Mouse (Mus musculus): Measurements from ENCODE around the gene Rprml.

Rprml gene

GRCm38 (mm10) chr11:103658189-103658588, 8.8 kb downstream of the Rprml start:
- in situ Hi-C loops (cut with MboI; ENCODE audit: unreplicated experiment in 2 of 2) = loop anchor here in 1 of 2 experiments (25.0 kb wide), 1 partner anchor 596 kb away; no protein-coding TSS in a partner anchor

GRCm38 (mm10) chr11:103661863-103662262, 12.5 kb downstream of the Rprml start:
- in situ Hi-C loops (cut with MboI; ENCODE audit: unreplicated experiment in 2 of 2) = loop anchor here in 1 of 2 experiments (25.0 kb wide), 1 partner anchor 600 kb away; no protein-coding TSS in a partner anchor

DNA sequence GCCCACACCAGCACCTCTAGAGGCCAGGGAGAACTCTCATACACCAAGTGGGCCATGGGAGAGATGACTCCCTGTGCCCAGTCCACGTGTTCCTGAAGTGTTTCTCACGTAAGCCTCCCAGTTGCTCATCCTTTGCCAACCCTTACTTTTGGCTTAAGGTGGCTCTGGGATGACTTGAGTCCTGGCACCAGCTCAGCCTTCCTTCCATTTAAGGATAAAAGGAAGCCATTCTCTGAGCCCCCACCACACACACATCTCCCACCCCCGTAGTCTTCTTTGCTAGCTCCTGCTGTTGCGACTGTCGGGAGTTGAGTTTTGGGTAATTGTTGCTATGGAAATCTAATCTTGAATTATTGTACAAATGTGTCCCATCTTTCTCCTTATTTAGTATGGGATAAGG, 13.2 kb downstream of the Rprml start:
- in situ Hi-C loops (cut with MboI; ENCODE audit: unreplicated experiment in 2 of 2) = loop anchor here in 1 of 2 experiments (25.0 kb wide), 1 partner anchor 600 kb away; no protein-coding TSS in a partner anchor

- in situ Hi-C loops (cut with MboI; ENCODE audit: unreplicated experiment in 2 of 2) = loop anchor here in 1 of 2 experiments (25.0 kb wide), 1 partner anchor 601 kb away; no protein-coding TSS in a partner anchor
Observed at GRCm38 (mm10) chr11:103663119-103663518, 13.7 kb downstream of the Rprml start.

DNA sequence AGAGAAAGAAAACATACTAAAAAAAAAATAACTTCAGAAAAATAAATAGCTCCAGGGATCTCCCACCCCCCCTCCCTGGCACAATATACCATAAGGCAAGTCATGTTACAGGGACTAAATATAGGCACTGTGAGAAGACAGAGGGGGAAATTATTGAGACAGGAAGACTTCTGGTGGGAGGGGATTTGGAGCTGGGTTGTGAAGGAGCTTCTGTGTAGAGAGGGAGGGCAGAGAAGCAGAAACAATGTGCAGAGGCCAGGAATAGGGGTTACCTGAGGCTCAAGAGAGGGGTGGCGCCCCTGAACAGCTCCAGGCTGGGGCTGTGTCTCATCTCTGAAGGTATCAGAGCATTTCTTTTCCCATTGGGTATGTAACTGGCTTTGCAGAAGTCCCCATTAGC, 16.3 kb downstream of the Rprml start:
- in situ Hi-C loops (cut with MboI; ENCODE audit: unreplicated experiment in 2 of 2) = loop anchor here in 1 of 2 experiments (25.0 kb wide), 1 partner anchor 603 kb away; no protein-coding TSS in a partner anchor

DNA sequence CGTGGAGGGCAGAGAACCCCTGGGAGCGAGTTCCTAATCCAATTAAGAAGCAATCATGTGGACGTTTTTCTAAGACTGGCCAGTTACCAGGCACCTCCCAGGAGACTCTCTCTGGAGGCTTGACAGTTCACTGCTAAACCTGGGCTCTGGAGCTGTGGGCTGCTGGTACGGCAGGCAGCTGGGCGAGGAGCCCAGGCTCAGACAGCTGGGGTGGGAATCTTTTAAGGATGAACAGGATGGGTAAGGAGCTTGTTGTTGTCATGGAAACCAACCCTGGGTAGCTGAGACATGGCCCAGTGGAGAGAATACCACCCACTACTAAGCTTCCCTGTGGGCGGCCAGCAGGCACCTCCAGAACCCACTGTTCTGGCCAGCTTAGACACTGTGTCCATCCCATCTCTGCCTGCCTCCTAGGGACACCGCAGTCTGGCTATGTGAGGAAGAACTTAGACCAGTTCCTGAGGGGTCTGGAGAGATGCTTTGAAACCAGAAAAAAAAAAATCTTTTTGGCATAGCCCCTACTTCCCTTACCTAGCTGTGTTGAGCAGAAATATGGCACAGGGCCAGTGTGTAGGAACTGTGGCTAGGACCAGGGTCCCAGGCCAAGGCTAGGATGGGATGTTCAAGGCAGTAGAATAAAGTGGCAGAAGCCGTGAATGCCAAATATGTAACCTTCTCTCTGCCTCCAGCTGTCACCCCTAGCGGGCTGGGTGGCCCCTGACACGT, 17.0 kb downstream of the Rprml start:
- in situ Hi-C loops (cut with MboI; ENCODE audit: unreplicated experiment in 2 of 2) = loop anchor here in 1 of 2 experiments (25.0 kb wide), 1 partner anchor 604 kb away; no protein-coding TSS in a partner anchor

DNA sequence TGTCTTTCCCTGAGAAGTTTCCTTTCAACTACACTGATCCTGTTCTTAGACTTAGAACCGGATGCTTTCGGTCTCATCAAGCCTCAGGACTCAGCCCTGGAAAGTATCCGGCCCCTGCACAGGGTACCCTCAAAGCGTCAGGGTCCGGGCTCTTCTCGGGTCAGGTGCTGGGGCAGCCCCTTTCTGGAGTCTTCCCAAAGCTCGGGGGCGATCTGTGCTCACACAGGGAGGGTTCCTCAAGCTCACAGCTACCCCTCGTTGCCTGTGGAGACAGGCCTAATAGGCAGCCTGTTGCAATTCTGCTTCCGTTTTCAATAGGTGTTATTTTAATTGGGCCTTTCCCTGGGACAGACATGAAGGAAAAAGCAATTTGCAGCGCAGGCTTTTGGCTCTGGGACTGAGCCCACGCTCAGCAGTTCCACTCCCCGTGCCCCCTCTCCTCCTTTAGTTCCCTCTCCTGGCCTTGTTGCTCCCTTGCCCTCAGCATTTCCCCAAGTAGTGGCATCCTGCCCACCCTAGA, 17.6 kb downstream of the Rprml start:
- in situ Hi-C loops (cut with MboI; ENCODE audit: unreplicated experiment in 2 of 2) = loop anchor here in 1 of 2 experiments (25.0 kb wide), 1 partner anchor 605 kb away; no protein-coding TSS in a partner anchor

- in situ Hi-C loops (cut with MboI; ENCODE audit: unreplicated experiment in 2 of 2) = loop anchor here (5.0 to 25.0 kb wide), 2 partner anchors 343 to 563 kb away; partner anchors contain the start of genes Acbd4 (in 1 of the 2), Hexim1 (in 1 of the 2) and Plcd3 (in 1 of the 2)
Observed at GRCm38 (mm10) chr11:103675556-103675955, 26.2 kb downstream of the Rprml start.

GRCm38 (mm10) chr11:103677042-103677441, 27.7 kb downstream of the Rprml start:
- in situ Hi-C loops (cut with MboI; ENCODE audit: unreplicated experiment in 2 of 2) = loop anchor here (5.0 to 25.0 kb wide), 2 partner anchors 345 to 565 kb away; partner anchors contain the start of genes Acbd4 (in 1 of the 2), Hexim1 (in 1 of the 2) and Plcd3 (in 1 of the 2)

- in situ Hi-C loops (cut with MboI; ENCODE audit: unreplicated experiment in 2 of 2) = loop anchor here in 1 of 2 experiments (25.0 kb wide), 1 partner anchor 572 kb away; the partner anchor contains the start of genes Acbd4, Hexim1 and Plcd3
Observed at GRCm38 (mm10) chr11:103683667-103684334, 34.4 kb downstream of the Rprml start.

- in situ Hi-C loops (cut with MboI; ENCODE audit: unreplicated experiment in 2 of 2) = loop anchor here in 1 of 2 experiments (25.0 kb wide), 1 partner anchor 573 kb away; the partner anchor contains the start of genes Acbd4, Hexim1 and Plcd3
Observed at GRCm38 (mm10) chr11:103685261-103685736, 35.9 kb downstream of the Rprml start.

GRCm38 (mm10) chr11:103686706-103687105, 37.3 kb downstream of the Rprml start:
- in situ Hi-C loops (cut with MboI; ENCODE audit: unreplicated experiment in 2 of 2) = loop anchor here in 1 of 2 experiments (25.0 kb wide), 1 partner anchor 574 kb away; the partner anchor contains the start of genes Acbd4, Hexim1 and Plcd3

DNA sequence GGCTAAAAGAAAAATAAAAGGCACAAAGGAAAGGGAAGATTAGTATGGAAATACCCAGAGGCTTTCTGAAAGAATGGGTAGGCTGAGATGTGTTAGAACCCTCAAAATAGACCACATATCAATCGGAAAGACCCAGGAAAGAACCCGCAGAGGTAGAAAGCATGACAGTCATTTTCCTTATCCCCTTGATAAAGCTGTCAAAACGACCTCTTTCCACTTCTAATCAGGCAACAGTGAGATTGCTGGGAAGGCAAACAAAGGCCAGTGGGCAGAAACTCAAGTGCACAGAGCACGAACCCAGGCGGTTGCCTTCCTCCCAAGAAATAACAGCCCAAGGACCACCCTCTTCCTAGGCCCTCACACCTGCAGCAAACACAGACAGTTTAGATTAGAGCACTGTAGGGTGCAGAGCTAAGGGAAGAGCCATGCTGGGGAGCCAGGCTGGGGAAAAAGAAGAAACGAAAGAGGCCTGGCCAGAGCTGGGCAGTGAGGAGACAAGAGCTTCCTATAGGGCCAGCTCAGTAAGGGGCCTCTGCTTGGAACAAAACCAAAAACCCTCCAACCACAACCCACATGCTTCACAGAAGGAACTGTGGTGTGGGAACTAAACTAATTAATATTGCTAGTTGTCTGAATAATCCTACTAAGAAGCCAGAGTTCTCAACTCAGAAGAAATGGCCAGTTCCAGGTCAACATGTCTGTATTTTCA, 39.1 kb downstream of the Rprml start:
- in situ Hi-C loops (cut with MboI; ENCODE audit: unreplicated experiment in 2 of 2) = loop anchor here in 1 of 2 experiments (25.0 kb wide), 1 partner anchor 576 kb away; the partner anchor contains the start of genes Acbd4, Hexim1 and Plcd3

- in situ Hi-C loops (cut with MboI; ENCODE audit: unreplicated experiment in 2 of 2) = loop anchor here in 1 of 2 experiments (25.0 kb wide), 1 partner anchor 577 kb away; the partner anchor contains the start of genes Acbd4, Hexim1 and Plcd3
Observed at GRCm38 (mm10) chr11:103688980-103689378, 39.6 kb downstream of the Rprml start.

- in situ Hi-C loops (cut with MboI; ENCODE audit: unreplicated experiment in 2 of 2) = loop anchor here in 1 of 2 experiments (25.0 kb wide), 1 partner anchor 579 kb away; the partner anchor contains the start of genes Acbd4, Hexim1 and Plcd3
Observed at GRCm38 (mm10) chr11:103691036-103691435, 41.7 kb downstream of the Rprml start.

GRCm38 (mm10) chr11:103693241-103693640, 43.9 kb downstream of the Rprml start:
- in situ Hi-C loops (cut with MboI; ENCODE audit: unreplicated experiment in 2 of 2) = loop anchor here in 1 of 2 experiments (25.0 kb wide), 1 partner anchor 581 kb away; the partner anchor contains the start of genes Acbd4, Hexim1 and Plcd3

GRCm38 (mm10) chr11:103696851-103697564, 47.6 kb downstream of the Rprml start:
- in situ Hi-C loops (cut with MboI; ENCODE audit: unreplicated experiment in 2 of 2) = loop anchor here in 1 of 2 experiments (25.0 kb wide), 1 partner anchor 585 kb away; the partner anchor contains the start of genes Acbd4, Hexim1 and Plcd3

GRCm38 (mm10) chr11:103697565-103698176, 48.3 kb downstream of the Rprml start, which contains the start of gene Gosr2:
Gosr2 (minus strand) TSS chr11:103697898.
- in situ Hi-C loops (cut with MboI; ENCODE audit: unreplicated experiment in 2 of 2) = loop anchor here in 1 of 2 experiments (25.0 kb wide), 1 partner anchor 585 kb away; the partner anchor contains the start of genes Acbd4, Hexim1 and Plcd3

All from v-Abl transformed pro-B cells (cell line).